ENCODE assay signal across 9 mouse cellular contexts in the genomic region with DNA sequence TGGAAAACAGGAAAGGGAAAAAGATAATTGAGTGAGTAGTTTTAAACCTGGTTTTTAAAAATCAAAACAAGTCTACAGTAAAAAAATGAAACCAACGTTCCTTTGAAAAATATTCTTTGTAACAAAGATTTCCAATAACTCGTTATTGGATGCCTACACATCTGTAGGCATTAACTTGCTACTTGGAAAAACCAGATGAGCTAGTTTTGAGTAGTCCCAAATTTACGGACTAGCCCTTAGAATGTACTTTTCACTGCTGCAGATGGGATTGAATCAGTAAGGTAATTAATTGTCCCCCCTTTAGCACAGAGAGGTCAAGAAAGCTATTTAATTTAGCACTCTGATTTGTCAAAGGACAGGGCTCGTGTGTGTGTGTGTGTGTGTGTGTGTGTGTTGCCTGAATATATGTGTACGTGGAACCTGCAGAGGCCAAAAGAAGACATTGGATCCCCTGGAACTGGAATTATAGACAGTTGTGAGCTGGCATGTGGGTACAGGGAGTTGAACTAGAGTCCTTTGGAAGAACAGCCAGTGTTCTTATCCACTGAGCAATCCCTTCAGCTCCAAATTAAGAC. TPM values are rescaled to one million over a fixed set of nuclear protein-coding genes. Genes with fewer than 3 reads are reported as not detected.
DNase-seq lines count a peak whose midpoint lies in the region; ATAC-seq and TF ChIP-seq lines count a peak whose summit lies in the region.
"Had no signal": no experiment of that assay in that cellular context is flagged by ENCODE, and none has a peak within 500 bp of the region (broad histone marks: within the 10 kb centered on the region; RNA-seq: fewer than 3 reads in every experiment).

No protein-coding gene starts in this region.

- H3K4me2 ChIP-seq in CH12.LX (ENCODE audit: insufficient read depth, low read depth, poor library complexity, severe bottlenecking), result peak overlapping the region; percentile 64
- peak overlapping the region; percentile 71 for H3K4me2 ChIP-seq in forebrain, embryonic 14.5 days (ENCODE audit: low read length)
- peak overlapping the region; percentile 87 for H3K4me2 ChIP-seq in liver, embryonic 14.5 days (ENCODE audit: low read depth)

- in situ Hi-C loops in CH12.LX (cut with MboI; ENCODE audit: low pct_ligation_motif_present, low pct_unique_long_range_greater_than_20kb, low sequenced_read_pairs), result no loop called here

- peaks cover 3 to 24% of the 10 kb centered on the region in 2 experiments for H3K36me3 ChIP-seq in CH12.LX (replicated peaks in 1 of 2; ENCODE audit: control insufficient read depth in 1 of 2, insufficient read depth in 1 of 2, low read length in 1 of 2)
- peaks cover 15% of the 10 kb centered on the region for H3K36me3 ChIP-seq in forebrain, embryonic 14.5 days (ENCODE audit: control insufficient read depth, insufficient read depth, low read length)
- H3K36me3 ChIP-seq in liver, embryonic 14.5 days (replicated peaks; ENCODE audit: control insufficient read depth, insufficient read depth, low read depth), result no peaks in the 10 kb centered on the region

- H3K79me2 ChIP-seq in CH12.LX (replicated peaks; ENCODE audit: control insufficient read depth, extremely low read depth, insufficient read depth, poor library complexity, severe bottlenecking), result peaks cover 8% of the 10 kb centered on the region; the same call in 1 of the 2 replicates

- no peak for TF ChIP-seq CTCF in gastrocnemius, adult 2 months (IDR thresholded peaks at IDR 0.05)
- no peak for TF ChIP-seq CTCF in CH12.LX (conservative IDR thresholded peaks at IDR 0.05 in 1 of 2, IDR thresholded peaks at IDR 0.05 in 1 of 2; ENCODE audit: low read depth in 2 of 2, low read length in 2 of 2)
- TF ChIP-seq CTCF in liver, embryonic 14.5 days (IDR thresholded peaks at IDR 0.05; ENCODE audit: low read depth), result no peak

- dilution Hi-C loops in CH12.LX (cut with MboI; ENCODE audit: extremely low pct_ligation_motif_present, extremely low pct_unique_long_range_greater_than_20kb, low sequenced_read_pairs), result no loop called here

- no peak for TF ChIP-seq RAD21 in CH12.LX (IDR thresholded peaks at IDR 0.05; ENCODE audit: low read depth, low read length)

- TF ChIP-seq POLR2A in CH12.LX (IDR thresholded peaks at IDR 0.05; ENCODE audit: low read depth, low read length), result no peak

- peaks cover 11 to 42% of the 10 kb centered on the region in 2 experiments for H3K4me1 ChIP-seq in CH12.LX (ENCODE audit: control insufficient read depth in 1 of 2, insufficient read depth in 2 of 2)
- peaks cover 8% of the 10 kb centered on the region for H3K4me1 ChIP-seq in forebrain, embryonic 14.5 days (ENCODE audit: control insufficient read depth, insufficient read depth, low read length)
- H3K4me1 ChIP-seq in liver, embryonic 14.5 days (replicated peaks; ENCODE audit: control insufficient read depth in 2 of 2, insufficient read depth in 2 of 2, low read length in 1 of 2), result peaks cover 14 to 16% of the 10 kb centered on the region in 2 experiments

- no peak for TF ChIP-seq EP300 in CH12.LX (IDR thresholded peaks at IDR 0.05; ENCODE audit: low read length)
- no peak for TF ChIP-seq EP300 in liver, embryonic 14.5 days (IDR thresholded peaks at IDR 0.05; ENCODE audit: low read depth)

- no peaks in the 10 kb centered on the region for H3K9me3 ChIP-seq in CH12.LX (replicated peaks; ENCODE audit: low read length)
- no peaks in the 10 kb centered on the region for H3K9me3 ChIP-seq in forebrain, embryonic 14.5 days (replicated peaks; ENCODE audit: control insufficient read depth, low read length)
- H3K9me3 ChIP-seq in liver, embryonic 14.5 days (ENCODE audit: control insufficient read depth, low read length), result no peaks in the 10 kb centered on the region

- no peak for ATAC-seq in forebrain, embryonic 14.5 days
- ATAC-seq in liver, embryonic 14.5 days (ENCODE audit: insufficient read depth), result no peak

- peak overlapping the region; percentile 99 for H3K27ac ChIP-seq in gastrocnemius, adult 2 months
- no peak overlapping the region for H3K27ac ChIP-seq in CH12.LX (ENCODE audit: insufficient read depth, low read depth)
- H3K27ac ChIP-seq in forebrain, embryonic 14.5 days (ENCODE audit: low read depth, low read length), result peak overlapping the region; percentile 99; the same call in 1 of the 2 replicates
- no peak overlapping the region for H3K27ac ChIP-seq in liver, embryonic 14.5 days

- no peak for DNase-seq in gastrocnemius, adult 2 months
- DNase-seq in gastrocnemius, adult 18-20 months (ENCODE audit: low spot score), result no peak
- no peak for DNase-seq in CH12.LX (ENCODE audit: extremely low read depth)
- peak; percentile 22 for DNase-seq in forebrain, embryonic 14.5 days (ENCODE audit: low spot score)
- no peak for DNase-seq in liver, embryonic 14.5 days (ENCODE audit: low read depth in 3 of 3, low spot score in 3 of 3)
- DNase-seq in testis, postnatal 14 days (ENCODE audit: low spot score), result no peak
- DNase-seq in thymus, postnatal 14 days, result no peak
- DNase-seq in thymus, postnatal 0 days (ENCODE audit: low spot score), result no peak

- H3K27me3 ChIP-seq in CH12.LX (replicated peaks), result no peaks in the 10 kb centered on the region
- no peaks in the 10 kb centered on the region for H3K27me3 ChIP-seq in forebrain, embryonic 14.5 days (replicated peaks; ENCODE audit: control insufficient read depth, insufficient read depth, low read length)
- H3K27me3 ChIP-seq in liver, embryonic 14.5 days (ENCODE audit: control insufficient read depth, insufficient read depth, low read length), result no peaks in the 10 kb centered on the region

- WGBS in forebrain, embryonic 14.5 days, result 2% methylated on average over 5 of the region's 5 CpGs
- 22% methylated on average over 5 of the region's 5 CpGs for WGBS in liver, embryonic 14.5 days (ENCODE audit: insufficient replicate concordance)

- intact Hi-C loops in gastrocnemius, adult 2 months (cut with DNase I), result loop anchor here (5.0 kb wide), 1 partner anchor 72 kb away; a partner anchor contains a TSS

- H3K4me3 ChIP-seq in gastrocnemius, adult 2 months, result peak overlapping the region; percentile 95
- H3K4me3 ChIP-seq in CH12.LX (replicated peaks in 1 of 3; ENCODE audit: low read depth in 2 of 3, low read length in 2 of 3, poor library complexity in 1 of 3), result peak overlapping the region; percentile 55 to 73 (median 68)
- H3K4me3 ChIP-seq in forebrain, embryonic 14.5 days (ENCODE audit: low read depth, low read length), result peak overlapping the region; percentile 63
- H3K4me3 ChIP-seq in liver, embryonic 14.5 days (ENCODE audit: insufficient read depth in 1 of 2, low read depth in 2 of 2, low read length in 2 of 2), result peak overlapping the region; percentile 75 to 95; a peak in 3 of 4 replicates

- peak overlapping the region; percentile 91; the same call in 1 of the 2 replicates for H3K9ac ChIP-seq in CH12.LX (ENCODE audit: insufficient read depth, low read depth)
- peak overlapping the region; percentile 88 for H3K9ac ChIP-seq in forebrain, embryonic 14.5 days (ENCODE audit: low read length)
- peak overlapping the region; percentile 34; the same call in 1 of the 2 replicates for H3K9ac ChIP-seq in liver, embryonic 14.5 days (replicated peaks)

RNA-seq across cellular contexts. Expression of a gene that starts 1.1 kb away (rescaled TPM):
- total RNA-seq in gastrocnemius, adult 2 months (2021), result 10 to 100 TPM; 33.5 to 39.2 TPM
- 10 to 100 TPM; 33.3 to 37.9 TPM for total RNA-seq in gastrocnemius, adult 18-20 months (2021)
- total RNA-seq in CH12.LX (2012; rRNA removed) (11.1 and 11.4 TPM in 2 replicates), CH12.LX (2014; rRNA removed) (18.1 and 19.6 TPM in 2 replicates)
- 11.5 and 13.7 TPM in 2 replicates for polyA plus RNA-seq in CH12.LX (2012; ENCODE audit: insufficient read length, low read depth)
- 123 and 140 TPM in 2 replicates for polyA plus RNA-seq in forebrain, embryonic 14.5 days (2014; fragmentation: Nextera tagmentation; extraction: Ambion mirVana)
- 3.7 and 4.8 TPM in 2 replicates for polyA plus RNA-seq in liver, embryonic 14.5 days (2012; rRNA removed)
- polyA plus RNA-seq in liver, embryonic 14.5 days (2014; fragmentation: Nextera tagmentation; extraction: Ambion mirVana), result 11.9 and 12.6 TPM in 2 replicates
- 59.0 and 59.7 TPM in 2 replicates for polyA plus RNA-seq in thymus, postnatal 0 days (2015; fragmentation: Nextera tagmentation; extraction: Ambion mirVana)

RNA-seq across cellular contexts. Expression of a gene that starts 5.3 kb away (rescaled TPM):
- total RNA-seq in gastrocnemius, adult 2 months (2021), result 1 to 10 TPM; 1.2 to 3.4 TPM
- total RNA-seq in gastrocnemius, adult 18-20 months (2021), result 1 to 10 TPM; 2.2 to 3.4 TPM
- total RNA-seq in CH12.LX (2012; rRNA removed), result 5.5 and 6.5 TPM in 2 replicates
- total RNA-seq in CH12.LX (2014; rRNA removed), result 3.5 and 4.9 TPM in 2 replicates
- polyA plus RNA-seq in CH12.LX (2012; ENCODE audit: insufficient read length, low read depth), result 9.1 TPM in 2 replicates
- polyA plus RNA-seq in forebrain, embryonic 14.5 days (2014; fragmentation: Nextera tagmentation; extraction: Ambion mirVana), result 18.7 and 20.3 TPM in 2 replicates
- polyA plus RNA-seq in liver, embryonic 14.5 days (2012; rRNA removed), result 0.54 and 1.8 TPM in 2 replicates
- polyA plus RNA-seq in liver, embryonic 14.5 days (2014; fragmentation: Nextera tagmentation; extraction: Ambion mirVana), result 1.3 and 1.5 TPM in 2 replicates
- 9.2 and 10.6 TPM in 2 replicates for polyA plus RNA-seq in thymus, postnatal 0 days (2015; fragmentation: Nextera tagmentation; extraction: Ambion mirVana)

RNA-seq across cellular contexts. Expression of a gene that starts 5.4 kb away (rescaled TPM):
- total RNA-seq in gastrocnemius, adult 2 months (2021), result under 1 TPM in 1 of 2 experiments, not detected in 1; 0.59 TPM
- not detected for total RNA-seq in gastrocnemius, adult 18-20 months (2021)
- 0.50 TPM in 1 of 2 replicates, not detected in the other for total RNA-seq in CH12.LX (2012; rRNA removed)
- total RNA-seq in CH12.LX (2014; rRNA removed), result not detected in 2 replicates
- polyA plus RNA-seq in CH12.LX (2012; ENCODE audit: insufficient read length, low read depth), result 1.1 TPM in 1 of 2 replicates, not detected in the other
- 2.0 and 2.7 TPM in 2 replicates for polyA plus RNA-seq in forebrain, embryonic 14.5 days (2014; fragmentation: Nextera tagmentation; extraction: Ambion mirVana)
- 0.13 TPM in 1 of 2 replicates, not detected in the other for polyA plus RNA-seq in liver, embryonic 14.5 days (2012; rRNA removed)
- polyA plus RNA-seq in liver, embryonic 14.5 days (2014; fragmentation: Nextera tagmentation; extraction: Ambion mirVana), result 0.23 TPM in 1 of 2 replicates, not detected in the other
- 1.3 and 1.4 TPM in 2 replicates for polyA plus RNA-seq in thymus, postnatal 0 days (2015; fragmentation: Nextera tagmentation; extraction: Ambion mirVana)
- total RNA-seq: neutrophil, adult 5-6 weeks had no signal

RNA-seq across cellular contexts. Expression of a gene that starts 22.9 kb away (rescaled TPM):
- total RNA-seq in gastrocnemius, adult 2 months (2021), result 1 to 10 TPM; 1.3 to 2.3 TPM
- 1 to 10 TPM; 1.6 to 2.7 TPM for total RNA-seq in gastrocnemius, adult 18-20 months (2021)
- 6.9 and 7.0 TPM in 2 replicates for total RNA-seq in CH12.LX (2012; rRNA removed)
- total RNA-seq in CH12.LX (2014; rRNA removed), result 7.1 TPM in 2 replicates
- polyA plus RNA-seq in CH12.LX (2012; ENCODE audit: insufficient read length, low read depth), result 4.5 and 4.9 TPM in 2 replicates
- 13.6 and 13.8 TPM in 2 replicates for polyA plus RNA-seq in forebrain, embryonic 14.5 days (2014; fragmentation: Nextera tagmentation; extraction: Ambion mirVana)
- polyA plus RNA-seq in liver, embryonic 14.5 days (2012; rRNA removed), result 0.22 and 0.50 TPM in 2 replicates
- polyA plus RNA-seq in liver, embryonic 14.5 days (2014; fragmentation: Nextera tagmentation; extraction: Ambion mirVana), result 1.2 and 1.8 TPM in 2 replicates
- polyA plus RNA-seq in thymus, postnatal 0 days (2015; fragmentation: Nextera tagmentation; extraction: Ambion mirVana), result 6.8 and 7.1 TPM in 2 replicates

RNA-seq across cellular contexts. Expression of a gene that starts 26.1 kb away (rescaled TPM):
- total RNA-seq in gastrocnemius, adult 2 months (2021), result 1 to 10 TPM; 1.1 to 1.3 TPM
- 1 to 10 TPM; 1.3 TPM for total RNA-seq in gastrocnemius, adult 18-20 months (2021)
- total RNA-seq in CH12.LX (2012; rRNA removed), result 4.7 and 5.7 TPM in 2 replicates
- 3.9 and 4.7 TPM in 2 replicates for total RNA-seq in CH12.LX (2014; rRNA removed)
- 2.1 and 3.3 TPM in 2 replicates for polyA plus RNA-seq in CH12.LX (2012; ENCODE audit: insufficient read length, low read depth)
- 4.6 and 7.7 TPM in 2 replicates for polyA plus RNA-seq in forebrain, embryonic 14.5 days (2014; fragmentation: Nextera tagmentation; extraction: Ambion mirVana)
- polyA plus RNA-seq in liver, embryonic 14.5 days (2012; rRNA removed), result 0.26 and 0.66 TPM in 2 replicates
- polyA plus RNA-seq in liver, embryonic 14.5 days (2014; fragmentation: Nextera tagmentation; extraction: Ambion mirVana), result 0.32 and 1.5 TPM in 2 replicates
- 10.9 and 13.6 TPM in 2 replicates for polyA plus RNA-seq in thymus, postnatal 0 days (2015; fragmentation: Nextera tagmentation; extraction: Ambion mirVana)

Comparison
In these comparisons a context has a peak if more than half of its experiments do, and no peak if none do; other contexts are left out.
1. H3K27ac ChIP-seq: peak in gastrocnemius, adult 2 months (single experiment) and forebrain, embryonic 14.5 days (single experiment); none in CH12.LX (single experiment) and liver, embryonic 14.5 days (single experiment).
2. H3K9ac ChIP-seq: peak in every context shown above with its lines; median percentile 91 in CH12.LX; 88 in forebrain, embryonic 14.5 days; 34 in liver, embryonic 14.5 days.
3. Peak in every context shown above with its lines, with median percentiles within 50 percentile points of each other: H3K4me3 ChIP-seq and H3K4me2 ChIP-seq.